Mouse (Mus musculus): ENCODE measurements around the gene Itpr2.

DNA sequence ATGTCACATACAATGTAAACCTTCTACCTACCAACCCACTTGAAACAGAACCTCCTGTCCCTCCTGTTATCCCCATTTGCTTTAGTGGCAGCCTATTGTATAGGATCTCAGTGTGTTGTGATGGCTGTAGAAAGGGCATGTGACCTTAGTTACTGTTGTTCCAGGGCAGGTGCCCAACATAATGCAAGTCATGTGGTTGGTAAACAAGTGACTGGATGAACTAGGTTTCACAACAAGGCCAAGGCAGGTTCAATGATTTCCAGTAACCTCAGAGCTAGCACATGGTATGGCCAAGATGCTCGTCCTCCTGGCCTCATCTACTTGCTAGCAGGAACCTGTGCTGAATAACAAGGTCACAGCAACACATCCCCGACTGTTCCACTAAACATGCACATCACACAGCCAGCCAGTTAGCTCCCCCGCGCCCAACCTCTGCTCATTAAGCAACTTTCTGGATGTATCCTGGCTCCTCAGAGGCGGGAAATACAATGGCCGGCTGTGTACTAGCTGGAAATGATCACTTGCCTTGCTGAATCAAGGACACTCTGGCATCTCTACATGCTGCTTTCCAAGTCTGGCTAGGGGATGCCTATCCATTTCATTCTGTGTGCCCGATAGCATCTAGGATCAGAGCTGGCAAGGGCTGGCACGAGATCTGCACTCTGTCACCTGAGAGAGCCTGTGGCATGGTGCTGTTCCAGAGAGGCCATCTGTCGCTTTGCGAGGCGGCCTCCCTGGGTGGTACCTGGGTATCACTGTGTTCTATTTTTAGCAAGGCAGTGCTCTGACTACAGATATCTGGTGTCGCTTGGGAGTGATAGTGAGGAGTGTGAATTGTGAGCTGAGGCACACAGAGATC is 375.0 kb downstream of the Itpr2 start:
- no peak for TF ChIP-seq CTCF (IDR thresholded peaks at IDR 0.05; ENCODE audit: low read depth)
- no peak for TF ChIP-seq EP300 (IDR thresholded peaks at IDR 0.05; ENCODE audit: low read depth)
